Mouse (Mus musculus) spleen, postnatal 10 days (tissue): ENCODE results near the gene Cldn19.
A peak's percentile ranks its signal among the peaks of the same experiment; 100 is the strongest.

Experiments
- DNase-seq, 2 experiments: peaks; one replicate each; pipeline ENCODE4 v3.0.0; 2021 to 2022; ENCODE audit warnings: low spot score in 2 of 2

The Cldn19 gene

GRCm38 (mm10) chr4:119255351-119255750 lies at the start of gene Cldn19:
Gene Cldn19 (plus strand): TSS chr4:119255414.
- no peak for DNase-seq

GRCm38 (mm10) chr4:119216667-119217066 lies 38.5 kb upstream of the Cldn19 start:
- no peak for DNase-seq

GRCm38 (mm10) chr4:119218169-119218568 lies 37.0 kb upstream of the Cldn19 start, which contains the start of gene Tmem269:
Gene Tmem269 (minus strand): TSS chr4:119218217.
- DNase-seq: no peak

- DNase-seq: peak in 1 of 2 experiments; percentile 55
Measured at GRCm38 (mm10) chr4:119223696-119224095, 31.5 kb upstream of the Cldn19 start.

GRCm38 (mm10) chr4:119224534-119224933 lies 30.7 kb upstream of the Cldn19 start:
- DNase-seq: no peak

- no peak for DNase-seq
Measured at GRCm38 (mm10) chr4:119225719-119226118, 29.5 kb upstream of the Cldn19 start.

- no peak for DNase-seq
Measured at GRCm38 (mm10) chr4:119226751-119227150, 28.5 kb upstream of the Cldn19 start.

GRCm38 (mm10) chr4:119232410-119233255 lies 22.6 kb upstream of the Cldn19 start, which contains the start of the genes AU022252 and P3h1:
Gene AU022252 (minus strand): TSS chr4:119232712.
Gene P3h1 (plus strand): TSS chr4:119232915.
- DNase-seq: peak; percentile 99 to 100

- no peak for DNase-seq
Measured at GRCm38 (mm10) chr4:119233256-119233901, 21.8 kb upstream of the Cldn19 start.

- no peak for DNase-seq
Measured at GRCm38 (mm10) chr4:119234348-119234747, 20.9 kb upstream of the Cldn19 start.

GRCm38 (mm10) chr4:119238661-119239060 lies 16.6 kb upstream of the Cldn19 start:
- DNase-seq: no peak

- DNase-seq: peak; percentile 29 to 32
Measured at GRCm38 (mm10) chr4:119239181-119239682, 16.0 kb upstream of the Cldn19 start.

- DNase-seq: peak; percentile 18 to 60
Measured at GRCm38 (mm10) chr4:119241664-119242063, 13.6 kb upstream of the Cldn19 start.

- no peak for DNase-seq
Measured at GRCm38 (mm10) chr4:119242571-119242970, 12.6 kb upstream of the Cldn19 start.

GRCm38 (mm10) chr4:119244468-119245240 lies 10.6 kb upstream of the Cldn19 start:
- DNase-seq: no peak

GRCm38 (mm10) chr4:119245556-119245955 lies 9.7 kb upstream of the Cldn19 start:
- DNase-seq: no peak

GRCm38 (mm10) chr4:119245961-119246360 lies 9.3 kb upstream of the Cldn19 start:
- no peak for DNase-seq

- DNase-seq: no peak
Measured at GRCm38 (mm10) chr4:119246688-119247225, 8.5 kb upstream of the Cldn19 start.

GRCm38 (mm10) chr4:119247462-119248235 lies 7.6 kb upstream of the Cldn19 start:
- DNase-seq: peak; percentile 47 to 81

- no peak for DNase-seq
Measured at GRCm38 (mm10) chr4:119248407-119248965, 6.7 kb upstream of the Cldn19 start.
